Mouse (Mus musculus): ENCODE results near the gene Galnt14. TPM values are rescaled to one million over a fixed set of nuclear protein-coding genes. Genes with fewer than 3 reads are reported as not detected.
A peak's percentile ranks its signal among the peaks of the same experiment; 100 is the strongest.

Galnt14 gene
- total RNA-seq (2021) = 10 to 100 TPM; 19.4 to 21.8 TPM
- long read RNA-seq, experiment 1, transcript Galnt14-201 (15 exons, 2,990 nt) = major isoform, 25 of 28 reads
- long read RNA-seq, experiment 1, partial matches to known transcripts = 0 of 28 reads
- long read RNA-seq, experiment 1, other reads (novel, unspliced or antisense) = 2 of 28 reads
- long read RNA-seq, experiment 2, transcript Galnt14-201 (15 exons, 2,990 nt) = major isoform, 26 of 31 reads
- long read RNA-seq, experiment 2, partial matches to known transcripts = 1 of 31 reads
- long read RNA-seq, experiment 2, other reads (novel, unspliced or antisense) = 4 of 31 reads

DNA sequence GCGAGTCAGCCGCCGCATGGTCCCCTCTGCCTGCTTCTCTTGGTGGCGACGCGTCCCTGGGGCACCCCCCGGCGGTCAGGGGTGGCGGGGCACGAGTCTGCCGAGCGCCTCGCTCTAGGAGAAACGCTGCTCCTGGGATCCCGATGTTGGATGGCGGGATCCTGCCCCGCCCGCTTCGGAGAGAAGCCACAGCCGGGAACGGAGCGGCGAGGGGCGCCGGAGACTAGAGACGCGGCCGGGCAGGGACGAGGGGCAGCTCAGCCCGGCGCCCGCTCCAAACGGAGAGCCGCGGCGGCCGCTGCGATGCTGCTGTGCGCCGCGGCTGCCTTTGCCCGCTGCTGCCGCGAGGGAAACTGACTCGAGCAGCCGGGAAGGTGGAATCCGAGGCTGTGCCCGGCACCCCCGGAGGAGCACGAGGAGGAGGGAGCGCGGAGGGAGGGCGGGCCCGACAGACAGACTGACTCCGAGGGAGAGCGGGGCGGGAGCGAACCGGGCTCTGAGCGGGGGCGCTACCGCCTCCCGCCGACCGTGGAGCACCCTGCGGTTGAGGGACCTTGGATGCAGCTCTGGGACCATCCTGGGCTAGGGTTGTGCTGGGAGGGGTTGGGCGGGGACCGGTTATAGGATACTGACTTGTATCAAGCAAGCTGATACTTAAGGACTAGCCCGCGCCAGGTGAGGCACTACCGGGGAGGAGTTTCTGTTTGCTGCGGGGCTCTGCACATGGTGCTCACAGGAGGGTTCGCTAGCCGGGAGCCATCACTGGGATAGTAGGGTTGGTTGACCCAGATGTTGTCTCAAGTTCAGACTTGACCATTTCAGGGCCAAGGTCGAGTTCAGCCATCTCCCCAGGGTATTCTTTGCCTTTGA is at the start of gene Galnt14:
Galnt14 (minus strand) TSS at position 412 of the 870 bp plus-strand sequence.
- DNase-seq (ENCODE audit: low spot score in 2 of 2) = peak; percentile 79 to 80

DNA sequence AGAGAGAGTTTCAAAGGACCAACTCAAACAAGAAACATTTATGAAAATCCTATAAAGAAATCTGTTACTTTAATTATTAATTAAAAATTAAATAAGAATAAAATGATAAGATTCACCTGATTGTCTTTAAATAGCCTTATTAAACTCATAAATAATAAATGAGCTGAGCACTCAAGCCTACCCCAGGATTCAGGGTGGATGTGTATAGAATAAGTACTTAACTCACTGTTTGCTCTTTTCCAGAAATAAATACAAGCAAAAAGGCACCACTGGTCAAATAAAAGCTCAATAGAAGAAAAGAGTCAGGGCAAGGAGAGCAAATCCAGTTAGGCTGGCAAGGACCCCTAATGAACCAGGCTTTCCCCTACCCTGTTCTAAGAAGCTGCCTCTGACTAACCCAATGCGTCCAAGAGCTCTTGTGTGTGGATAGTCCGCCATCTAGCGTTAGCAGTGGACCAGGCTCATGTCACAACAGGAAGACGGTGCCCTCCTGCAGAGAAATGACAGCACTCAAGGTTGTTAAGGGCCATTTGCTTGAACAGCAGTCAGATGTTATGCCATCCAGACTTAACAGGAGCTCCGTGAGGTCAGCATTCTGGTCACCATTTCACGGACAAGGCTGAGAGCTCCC is 33.5 kb upstream of the Galnt14 start:
- DNase-seq (ENCODE audit: low spot score in 2 of 2) = peak; percentile 77 to 89

DNA sequence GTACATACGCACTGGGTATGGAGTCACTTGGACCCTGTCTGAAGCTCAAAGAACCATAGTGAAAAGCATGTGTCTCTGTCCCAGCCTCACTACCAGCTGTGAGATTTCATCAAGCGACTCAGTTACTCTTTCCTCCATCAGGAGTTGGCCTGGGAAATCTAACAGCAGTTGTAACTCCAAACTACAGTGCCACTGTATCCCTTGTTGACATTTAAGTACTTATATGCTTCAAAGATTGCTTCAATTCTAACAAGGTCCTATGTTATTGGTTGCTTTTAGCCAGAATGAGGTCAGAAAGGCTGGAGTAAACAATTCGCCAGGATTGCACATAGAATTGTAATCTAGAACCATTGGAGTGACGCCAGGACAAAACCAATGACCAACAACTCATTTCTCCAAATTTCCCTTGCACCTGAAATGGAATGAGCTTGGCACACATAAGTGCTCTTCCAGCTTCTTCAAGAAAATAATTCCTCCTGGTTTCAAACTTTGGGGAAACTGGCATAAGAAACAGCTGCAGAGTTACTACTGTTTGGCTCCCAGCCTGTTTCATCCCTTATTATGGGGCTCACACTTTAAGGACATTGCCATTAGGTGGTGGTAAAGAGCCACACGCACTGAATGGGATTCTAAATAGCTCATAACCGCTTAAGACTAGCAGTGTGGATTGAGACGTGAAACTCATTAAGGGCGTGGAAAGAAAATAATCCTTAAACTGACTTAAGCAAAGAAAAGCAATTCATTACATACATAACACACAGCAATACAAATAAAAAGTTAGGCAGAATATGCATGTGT is 13.8 kb upstream of the Galnt14 start:
- DNase-seq (ENCODE audit: low spot score in 2 of 2) = no peak

DNA sequence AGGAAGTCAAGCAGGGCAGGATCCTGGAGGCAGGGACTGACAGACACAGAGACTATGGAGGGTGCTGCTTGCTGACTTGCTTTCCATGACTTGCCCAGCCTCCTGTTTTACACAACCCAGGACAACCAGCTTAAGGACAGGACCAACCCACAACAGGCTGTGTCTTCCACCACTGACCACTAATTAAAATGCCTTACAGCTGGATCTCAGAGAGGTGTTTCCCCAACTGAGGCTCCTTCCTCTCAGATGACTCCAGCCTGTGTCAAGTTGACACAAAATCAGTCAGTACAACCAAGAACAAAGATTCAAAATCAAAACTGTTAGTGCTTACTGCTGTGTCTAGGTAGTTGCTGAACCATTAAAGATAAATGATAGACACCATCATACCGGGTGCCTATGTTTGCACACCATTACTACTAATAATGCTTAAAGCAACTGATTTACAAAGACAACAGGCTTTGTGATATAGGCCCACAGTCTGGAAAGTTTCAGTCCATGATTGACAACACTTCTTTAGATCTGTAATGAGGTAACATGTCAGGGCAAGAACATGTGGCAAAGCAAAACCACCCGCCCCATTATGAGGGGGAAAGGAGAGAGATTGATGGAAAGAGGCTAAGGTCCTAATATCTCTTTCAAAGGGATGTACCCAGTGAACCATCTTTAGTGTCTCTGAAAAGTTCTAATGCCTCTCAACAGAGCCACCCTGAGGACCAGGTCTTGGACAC is 8.9 kb upstream of the Galnt14 start:
- no peak for DNase-seq (ENCODE audit: low spot score in 2 of 2)

DNA sequence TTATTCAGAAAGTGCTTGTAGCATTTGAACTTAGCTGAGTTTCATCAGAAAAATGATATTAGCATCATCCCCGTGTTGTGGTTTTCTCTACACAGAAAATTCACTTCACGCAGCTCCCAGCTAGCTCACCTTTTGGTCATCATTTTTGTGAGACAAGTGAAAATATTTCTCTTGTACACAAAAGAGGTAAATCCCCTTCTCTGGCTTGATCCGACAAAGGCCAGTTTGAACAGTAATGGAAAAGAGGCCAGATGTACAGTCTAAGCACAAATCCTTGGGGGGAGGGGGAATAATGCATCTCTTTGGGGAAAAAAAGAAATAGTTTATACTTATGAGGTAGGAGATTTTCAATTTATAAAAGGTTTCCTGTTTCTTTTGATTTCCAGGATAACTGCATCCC is 6.4 kb upstream of the Galnt14 start:
- DNase-seq (ENCODE audit: low spot score in 2 of 2) = no peak

DNA sequence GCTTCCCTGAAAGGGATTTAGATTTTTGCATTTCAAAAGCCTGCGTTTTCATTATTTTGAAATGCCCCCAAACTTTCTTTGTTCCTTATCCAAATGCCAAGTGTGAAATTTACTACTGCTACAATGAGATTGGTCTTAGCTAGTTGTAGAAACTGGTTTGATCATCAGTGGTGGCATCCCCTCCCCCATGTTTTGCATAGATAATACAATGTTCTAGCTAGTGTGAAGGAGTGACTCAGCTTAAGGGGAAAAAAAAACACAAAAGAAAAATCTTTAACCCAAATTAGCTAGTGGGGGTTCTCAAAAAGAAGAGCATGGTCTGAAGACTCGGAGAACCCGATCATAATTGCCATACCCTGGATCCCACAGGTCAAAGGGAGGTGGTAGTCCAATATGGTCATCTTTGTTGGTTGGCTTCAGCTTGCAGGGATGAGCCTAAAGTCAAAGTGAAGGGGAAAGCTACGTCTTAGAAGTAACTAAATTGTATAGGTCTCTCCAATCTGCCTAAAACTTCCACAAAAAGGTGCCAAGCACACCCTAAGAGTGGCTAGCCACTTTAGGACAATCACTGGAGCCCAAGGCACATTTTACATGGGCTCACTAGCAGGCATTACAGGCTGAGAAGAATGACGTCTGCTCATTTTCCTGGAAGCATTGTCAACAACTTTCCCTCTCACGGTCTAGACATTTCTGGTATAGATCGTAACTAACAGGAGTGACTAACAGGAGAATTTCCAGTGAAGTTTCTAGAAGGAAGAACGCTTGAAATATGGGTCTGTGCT is 4.4 kb upstream of the Galnt14 start:
- no peak for DNase-seq (ENCODE audit: low spot score in 2 of 2)

DNA sequence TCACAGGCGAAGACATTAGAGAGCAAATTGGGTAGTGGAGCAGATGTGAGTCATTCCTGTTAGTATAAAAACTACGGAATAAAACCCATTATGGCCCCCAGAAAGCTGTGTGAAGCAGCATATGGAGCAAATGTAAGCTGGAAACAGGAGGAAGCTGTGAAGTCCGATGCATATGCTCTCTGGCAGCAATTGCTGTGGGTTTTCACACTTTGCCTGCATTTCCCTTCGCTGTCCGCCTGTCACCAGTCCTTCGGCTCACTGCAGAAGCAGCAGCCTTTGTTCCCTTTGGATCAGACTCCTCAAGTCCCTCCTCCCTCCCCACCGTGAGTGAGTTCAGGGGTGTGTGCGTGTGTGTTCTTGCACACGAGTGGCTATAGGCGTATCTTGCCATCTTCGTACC is 3.1 kb upstream of the Galnt14 start:
- no peak for DNase-seq (ENCODE audit: low spot score in 2 of 2)

DNA sequence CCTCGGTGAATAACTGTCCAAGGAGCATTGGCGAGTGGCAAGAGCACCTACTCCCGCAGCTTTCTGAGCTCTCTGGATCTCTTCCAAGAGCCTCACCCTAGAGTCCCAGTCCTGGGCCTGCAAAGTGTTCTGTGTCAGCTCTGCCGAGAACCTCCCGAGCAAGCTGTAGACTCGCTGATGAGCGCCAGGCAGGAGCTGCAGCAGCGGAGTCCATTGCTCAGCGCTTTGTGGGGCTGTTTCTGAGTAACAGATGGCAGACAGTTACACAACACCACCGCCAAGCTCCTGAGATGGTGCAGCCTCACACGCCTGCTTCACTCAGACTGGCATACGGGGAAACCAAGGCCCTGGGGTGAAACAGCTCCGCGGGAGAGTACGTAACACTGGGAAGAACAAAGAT is 1.7 kb upstream of the Galnt14 start:
- peak in 1 of 2 experiments; percentile 54 for DNase-seq (ENCODE audit: low spot score in 2 of 2)

DNA sequence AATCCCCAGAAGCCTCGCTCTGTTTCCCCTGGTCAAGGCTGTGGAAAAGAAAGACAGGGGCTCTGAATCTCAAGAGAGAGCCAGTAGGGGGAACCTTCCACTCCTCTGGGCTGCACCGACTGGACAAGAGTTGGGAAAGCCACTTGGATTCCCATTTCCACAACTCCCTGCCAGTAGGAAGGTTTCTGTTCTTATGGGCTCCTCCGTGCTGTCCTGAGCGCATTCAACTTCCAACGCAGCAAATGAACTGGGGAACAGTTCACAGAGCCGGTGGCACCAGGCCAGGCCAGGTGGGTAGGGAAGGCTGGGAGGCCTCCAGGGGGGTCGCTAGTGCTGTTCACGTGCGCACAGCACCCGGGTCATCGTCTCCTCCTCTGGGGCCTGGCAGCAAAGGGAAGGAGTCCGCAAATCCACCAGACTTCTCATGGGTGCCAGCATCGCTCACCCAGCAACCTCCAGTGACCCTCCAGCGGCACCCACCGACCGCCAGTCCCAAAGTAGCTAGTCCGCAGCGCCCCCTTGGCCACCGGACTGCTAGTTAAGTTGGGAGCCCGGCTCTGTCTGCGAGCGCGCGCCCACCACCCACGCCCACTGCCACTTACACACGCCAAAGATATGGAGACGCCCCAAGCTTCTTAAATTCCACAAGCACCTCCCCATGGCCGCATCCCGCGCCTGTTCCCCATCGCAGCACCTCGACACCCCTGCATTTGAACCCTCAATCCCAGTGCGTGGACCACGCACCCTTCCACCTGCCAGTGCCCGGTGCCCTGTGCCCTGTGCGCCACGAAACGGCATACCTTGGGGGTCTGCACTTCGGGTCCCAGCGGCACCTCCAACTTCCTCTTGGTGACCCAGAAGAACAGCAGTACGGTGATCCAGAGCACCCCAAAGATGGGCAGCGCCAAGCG is 867 bp downstream of the Galnt14 start:
- DNase-seq (ENCODE audit: low spot score in 2 of 2) = peak; percentile 37 to 48

DNA sequence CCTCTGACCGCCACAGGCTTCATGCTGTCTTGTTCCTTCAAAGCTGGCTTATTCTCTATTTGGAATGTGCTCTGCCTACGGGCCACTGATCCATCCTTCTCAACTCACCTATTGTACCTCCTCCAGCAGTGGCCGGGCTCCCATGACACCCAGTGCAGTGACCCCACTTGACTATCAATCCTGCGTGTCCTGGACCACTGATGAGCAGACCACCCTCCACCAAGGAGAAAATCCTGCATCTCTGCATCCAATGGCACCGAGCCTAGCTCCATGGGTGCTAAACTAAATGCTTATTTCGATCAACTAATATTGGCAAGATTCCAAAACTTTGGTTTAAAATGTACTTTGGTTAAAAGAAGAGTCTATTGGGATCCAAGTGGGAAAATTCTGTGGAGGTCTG is 1.8 kb downstream of the Galnt14 start:
- no peak for DNase-seq (ENCODE audit: low spot score in 2 of 2)

DNA sequence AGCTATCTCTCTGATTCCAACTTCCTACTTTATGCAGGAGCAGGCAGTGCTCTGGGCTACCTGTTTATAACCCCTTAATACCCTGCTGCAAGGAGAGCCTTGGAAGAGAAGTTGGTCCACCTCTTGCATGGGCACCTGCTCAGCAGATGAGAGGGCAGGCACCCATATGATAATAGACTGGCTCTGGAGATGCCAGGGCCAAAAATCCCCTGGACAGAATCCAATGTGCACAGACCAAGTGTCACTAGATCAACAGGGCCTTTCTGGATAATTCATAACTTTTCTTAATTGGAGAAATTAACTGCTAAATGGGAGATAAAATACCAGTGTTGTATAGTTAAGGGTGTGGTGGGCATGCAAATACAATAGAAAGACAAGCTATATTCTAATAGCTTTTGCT is 6.7 kb downstream of the Galnt14 start:
- no peak for DNase-seq (ENCODE audit: low spot score in 2 of 2)

DNA sequence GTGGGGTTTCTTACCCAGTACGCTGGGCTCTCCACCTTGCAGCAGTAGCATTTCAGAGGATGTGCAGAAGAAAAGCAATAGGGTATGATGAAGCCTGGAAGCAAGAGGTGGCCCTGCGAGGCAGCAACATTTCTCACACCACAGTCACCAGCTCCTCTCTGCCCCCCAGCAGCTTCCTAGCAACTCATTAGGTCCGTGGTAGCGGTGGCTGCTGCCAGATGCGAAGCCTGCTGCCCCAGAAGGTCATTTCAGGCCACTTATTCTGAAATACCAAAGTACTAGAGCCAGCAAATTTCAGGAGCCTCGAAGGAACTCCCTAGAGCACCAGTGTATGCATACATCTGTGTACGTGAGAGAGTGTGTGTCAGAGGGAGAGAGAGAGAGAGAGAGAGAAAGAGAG is 9.2 kb downstream of the Galnt14 start:
- DNase-seq (ENCODE audit: low spot score in 2 of 2) = no peak

DNA sequence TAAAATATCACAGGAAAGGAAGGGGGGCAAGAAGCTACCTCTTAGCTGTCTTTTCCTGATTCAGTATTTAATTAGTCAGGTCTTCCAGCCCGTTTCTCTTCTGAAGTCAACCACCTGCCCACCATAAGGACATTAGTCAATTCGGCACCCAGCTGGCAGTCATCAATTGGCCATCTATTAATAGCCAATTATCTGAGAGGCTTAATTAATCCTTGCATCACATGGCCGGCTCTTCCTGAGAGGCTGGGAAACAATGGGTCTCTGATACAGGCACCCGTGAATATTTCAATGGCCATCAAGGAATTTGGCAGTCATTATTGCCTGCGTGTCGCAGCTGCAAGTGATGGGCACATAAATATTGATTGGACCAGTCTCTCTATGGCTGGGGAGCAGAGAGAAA is 10.4 kb downstream of the Galnt14 start:
- peak in 1 of 2 experiments; percentile 38 for DNase-seq (ENCODE audit: low spot score in 2 of 2)

DNA sequence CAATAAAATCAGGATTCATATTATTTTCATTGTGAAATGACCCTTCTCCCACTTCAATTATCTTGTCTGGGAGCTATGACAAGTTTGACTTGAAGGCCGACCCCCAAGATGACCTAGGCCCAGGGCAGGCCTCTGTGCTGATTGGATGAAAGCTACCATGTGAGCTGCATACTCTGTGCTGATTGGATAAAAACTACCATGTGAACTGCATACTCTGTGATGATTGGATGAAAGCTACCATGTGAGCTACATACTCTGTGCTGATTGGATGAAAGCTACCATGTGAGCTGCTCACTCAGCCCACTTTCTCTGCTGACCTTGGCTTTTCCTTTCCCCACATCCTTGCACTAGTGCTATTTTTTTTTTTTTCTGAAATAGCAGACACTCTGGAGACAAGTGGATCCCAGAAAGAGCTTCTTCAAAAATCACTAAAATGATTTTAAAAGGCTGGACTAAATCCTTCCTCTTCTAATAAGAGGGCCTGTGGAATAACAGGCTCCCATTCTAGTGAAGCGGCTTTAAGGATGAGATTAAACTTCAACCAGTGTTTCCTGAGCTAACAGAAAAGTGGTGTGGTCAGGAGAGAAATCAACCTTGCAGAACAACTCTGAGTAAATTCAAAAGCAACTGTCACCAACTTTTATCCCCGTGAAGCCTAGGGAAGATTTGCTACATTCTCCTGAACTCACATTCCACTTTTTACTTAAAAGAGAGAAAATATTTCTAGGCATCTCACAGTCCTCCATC is 15.9 kb downstream of the Galnt14 start:
- no peak for DNase-seq (ENCODE audit: low spot score in 2 of 2)

DNA sequence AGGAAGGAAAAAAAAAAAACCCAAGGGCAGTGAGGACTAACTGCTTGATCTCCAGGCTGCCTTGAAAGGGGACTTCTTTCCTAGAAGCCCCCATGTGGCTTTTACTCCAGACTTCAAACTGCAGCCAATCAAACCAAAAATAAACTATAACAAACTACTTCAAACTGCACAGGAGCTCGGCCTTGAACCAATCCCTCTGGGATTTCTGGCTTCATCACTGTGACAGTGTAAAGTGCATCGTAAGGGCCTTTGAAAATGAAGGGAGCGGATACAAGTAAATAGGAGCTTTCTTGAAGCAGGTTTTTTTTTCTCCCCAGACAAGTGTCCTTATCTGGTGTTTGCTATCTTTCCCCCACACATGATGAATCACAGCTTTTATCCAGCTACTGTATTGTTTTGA is 22.0 kb downstream of the Galnt14 start:
- DNase-seq (ENCODE audit: low spot score in 2 of 2) = no peak

DNA sequence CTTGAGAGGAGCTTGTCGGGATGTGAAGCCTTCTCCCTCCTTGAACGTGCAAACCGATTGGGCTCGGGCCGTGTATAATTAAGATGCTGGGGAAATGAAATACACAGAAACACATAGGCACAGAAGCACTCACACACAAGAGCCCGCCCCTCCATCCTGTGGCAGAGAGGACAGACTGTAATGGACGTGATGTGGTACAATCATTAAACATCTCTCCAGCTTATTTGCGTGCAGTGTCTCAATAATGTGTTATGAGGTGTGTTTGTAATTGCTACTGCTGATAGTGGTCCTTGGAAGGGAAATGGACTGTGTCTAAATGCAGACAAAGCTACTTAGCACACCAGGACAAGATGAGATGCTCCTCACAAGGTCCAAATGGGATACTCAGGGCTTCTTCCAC is 24.0 kb downstream of the Galnt14 start:
- no peak for DNase-seq (ENCODE audit: low spot score in 2 of 2)

DNA sequence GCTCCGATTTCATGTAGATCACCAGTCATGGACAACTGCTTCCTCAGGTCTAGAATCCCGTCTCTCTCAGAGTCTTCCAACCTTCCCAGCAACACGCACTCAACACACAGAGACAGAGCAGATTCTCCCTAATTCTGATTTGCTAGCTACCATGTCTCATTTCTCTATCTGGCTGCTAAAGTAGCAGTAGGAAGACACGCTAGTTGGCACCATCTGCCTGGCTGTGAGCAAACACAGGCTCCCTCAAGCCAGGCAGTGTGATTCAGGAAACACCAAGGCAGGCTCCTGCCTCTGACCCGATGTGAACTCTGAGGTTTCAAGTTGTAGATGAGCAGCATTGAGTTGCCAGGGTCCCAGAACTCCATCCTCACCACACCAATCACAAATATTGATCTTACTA is 25.5 kb downstream of the Galnt14 start:
- peak in 1 of 2 experiments; percentile 46 for DNase-seq (ENCODE audit: low spot score in 2 of 2)

DNA sequence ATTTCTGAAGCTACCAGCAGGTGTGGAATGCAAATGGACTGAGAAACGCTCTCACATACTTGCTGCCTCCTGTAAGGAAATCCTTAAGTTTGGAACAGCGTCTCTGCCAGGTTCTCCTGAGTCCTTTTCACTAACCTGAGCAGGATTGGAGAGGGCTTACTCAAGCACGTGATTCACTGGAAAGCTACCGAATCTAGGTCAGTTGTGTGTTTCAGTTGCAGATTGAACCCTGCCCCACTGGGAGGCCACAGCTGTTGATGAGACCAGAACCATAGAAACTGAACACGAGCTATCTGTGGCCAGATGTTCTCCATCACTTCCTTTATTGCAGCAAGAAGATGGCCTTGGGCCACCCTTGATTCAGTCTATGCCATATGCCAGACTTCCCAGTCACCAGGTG is 38.3 kb downstream of the Galnt14 start:
- no peak for DNase-seq (ENCODE audit: low spot score in 2 of 2)

All from layer of hippocampus, postnatal 14 days (tissue).